Mouse (Mus musculus) embryonic facial prominence, embryonic 14.5 days (tissue): ENCODE data around the gene Gdf1. TPM values are rescaled to one million over a fixed set of nuclear protein-coding genes. Genes with fewer than 3 reads are reported as not detected.

Source experiments
- ATAC-seq: fragments of 200-750 bp; cut with Nextera tagmentation; 2 replicates; pipeline ENCODE4 v1.8.0; 2017; ENCODE audit warnings: low read depth, moderate number of reproducible peaks, moderate TSS enrichment
- DNase-seq: peaks from one replicate; pipeline ENCODE4 v3.0.0-alpha.2; 2015; ENCODE audit warnings: low spot score
- H3K27ac ChIP-seq: fragments of 300-500 bp; sonication (generic); replicated peaks from 2 replicates; pipeline ENCODE4 v1.5.1; 2014; ENCODE audit warnings: low read depth, mild to moderate bottlenecking, low read length, moderate library complexity
- H3K27me3 ChIP-seq: fragments of 300-500 bp; sonication (generic); replicated peaks from 2 replicates; pipeline ENCODE4 v1.6.1; 2014; ENCODE audit warnings: low read length; ENCODE audit not compliant: control insufficient read depth, insufficient read depth
- H3K36me3 ChIP-seq: fragments of 300-500 bp; sonication (generic); 2 replicates; pipeline ENCODE4 v1.6.1; 2014; ENCODE audit warnings: low read length, mixed read lengths; ENCODE audit not compliant: control insufficient read depth, insufficient read depth
- H3K4me1 ChIP-seq: fragments of 300-500 bp; sonication (generic); 2 replicates; pipeline ENCODE4 v1.6.1; 2014; ENCODE audit warnings: antibody characterized with exemption, low read length; ENCODE audit not compliant: control insufficient read depth, insufficient read depth
- H3K4me2 ChIP-seq: fragments of 300-500 bp; sonication (generic); 2 replicates; pipeline ENCODE4 v1.6.1; 2014; ENCODE audit warnings: low read depth, mild to moderate bottlenecking, low read length, moderate library complexity, mixed read lengths
- H3K4me3 ChIP-seq: fragments of 300-500 bp; sonication (generic); 2 replicates; pipeline ENCODE4 v1.5.1; 2014; ENCODE audit warnings: low read depth, mild to moderate bottlenecking, low read length
- H3K9ac ChIP-seq: fragments of 300-500 bp; sonication (generic); 2 replicates; pipeline ENCODE4 v1.6.1; 2014; ENCODE audit warnings: low read depth, mild to moderate bottlenecking, low read length, moderate library complexity, mixed read lengths
- H3K9me3 ChIP-seq: fragments of 300-500 bp; sonication (generic); 2 replicates; pipeline ENCODE4 v1.6.1; 2016; ENCODE audit warnings: low read length; ENCODE audit not compliant: control insufficient read depth
- WGBS: fragments of 180-500 bp; shearing (Covaris S2); extraction: QIAGEN DNeasy Blood & Tissue Kit; methylation state at CpG from one replicate; pipeline ENCODE4 v1.1.7; 2014; 5-methylcytosine and 5-hydroxymethylcytosine counted together
- polyA plus RNA-seq: library from polyadenylated mRNA; unstranded; fragments of >200 nt; fragmentation: Nextera tagmentation; extraction: Ambion mirVana; gene quantifications from 2 replicates; pipeline ENCODE4 v1.2.1, GENCODE M21; 2014

Gdf1 gene
- polyA plus RNA-seq, 1 experiment from 2014 or later = not detected

DNA sequence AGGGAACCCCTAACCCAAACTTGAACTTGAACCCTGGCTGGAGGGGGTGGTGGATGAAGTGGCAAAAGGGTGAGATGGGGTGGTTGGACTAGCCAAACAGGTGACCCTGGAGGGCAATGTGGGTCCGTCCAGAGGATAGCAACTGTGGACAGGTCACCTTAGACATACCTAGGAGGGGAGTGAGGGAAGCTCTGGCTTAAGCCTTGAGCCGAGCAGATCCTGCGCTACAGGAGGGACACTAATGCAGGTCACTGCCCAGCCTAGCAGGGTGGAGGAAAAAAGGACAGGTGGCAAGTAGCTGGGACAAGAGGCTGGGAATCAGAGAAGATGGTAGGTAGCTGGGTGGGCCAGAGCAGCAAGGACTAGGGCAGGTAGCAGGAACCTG lies 22.4 kb downstream of the Gdf1 start:
- 22% methylated on average over 3 of the region's 3 CpGs for WGBS
- H3K9ac ChIP-seq = peak overlapping the region; percentile 98
- H3K4me3 ChIP-seq = peak overlapping the region; percentile 100
- peaks cover 13% of the 10 kb centered on the region for H3K36me3 ChIP-seq
- ATAC-seq = no peak
- H3K4me2 ChIP-seq = peak overlapping the region; percentile 100
- H3K4me1 ChIP-seq = peaks cover 26% of the 10 kb centered on the region
- H3K27me3 ChIP-seq = no peaks in the 10 kb centered on the region
- H3K27ac ChIP-seq = no peak overlapping the region
- DNase-seq = no peak
- H3K9me3 ChIP-seq = no peaks in the 10 kb centered on the region

DNA sequence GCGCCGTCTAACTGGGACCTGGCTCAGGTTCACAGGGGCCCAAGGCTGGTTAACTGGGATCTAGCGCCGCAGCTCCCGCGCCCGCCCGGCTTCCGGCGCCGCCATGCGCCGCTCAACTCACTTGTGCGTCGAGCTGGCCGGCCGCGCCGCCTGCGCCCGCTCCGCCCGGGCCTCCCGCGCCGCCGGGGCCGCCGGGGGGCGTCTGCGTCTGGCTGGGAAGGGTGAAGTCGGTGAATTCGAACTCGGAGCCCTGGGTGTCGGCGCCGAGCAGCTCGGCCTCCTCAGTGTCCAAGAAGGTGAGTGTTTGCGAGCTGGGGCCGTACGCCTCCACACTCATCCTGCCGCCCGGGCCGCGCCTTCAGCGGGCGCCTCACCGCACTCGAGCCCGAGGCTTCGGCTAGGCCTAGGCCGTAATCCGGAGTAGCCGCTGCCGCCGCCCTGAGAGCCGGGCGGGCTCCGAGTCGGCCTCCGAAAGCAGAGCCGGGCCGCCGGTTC lies 23.1 kb downstream of the Gdf1 start:
- DNase-seq = no peak
- ATAC-seq = peak; percentile 41
- no peaks in the 10 kb centered on the region for H3K27me3 ChIP-seq
- H3K4me3 ChIP-seq = peak overlapping the region; percentile 100
- WGBS = under 1% methylated on average over 24 of the region's 64 CpGs
- H3K9me3 ChIP-seq = no peaks in the 10 kb centered on the region
- H3K4me1 ChIP-seq = peaks cover 26% of the 10 kb centered on the region
- H3K4me2 ChIP-seq = peak overlapping the region; percentile 100
- peak overlapping the region; percentile 98 for H3K9ac ChIP-seq
- H3K27ac ChIP-seq = peak overlapping the region; percentile 86
- peaks cover 13% of the 10 kb centered on the region for H3K36me3 ChIP-seq

DNA sequence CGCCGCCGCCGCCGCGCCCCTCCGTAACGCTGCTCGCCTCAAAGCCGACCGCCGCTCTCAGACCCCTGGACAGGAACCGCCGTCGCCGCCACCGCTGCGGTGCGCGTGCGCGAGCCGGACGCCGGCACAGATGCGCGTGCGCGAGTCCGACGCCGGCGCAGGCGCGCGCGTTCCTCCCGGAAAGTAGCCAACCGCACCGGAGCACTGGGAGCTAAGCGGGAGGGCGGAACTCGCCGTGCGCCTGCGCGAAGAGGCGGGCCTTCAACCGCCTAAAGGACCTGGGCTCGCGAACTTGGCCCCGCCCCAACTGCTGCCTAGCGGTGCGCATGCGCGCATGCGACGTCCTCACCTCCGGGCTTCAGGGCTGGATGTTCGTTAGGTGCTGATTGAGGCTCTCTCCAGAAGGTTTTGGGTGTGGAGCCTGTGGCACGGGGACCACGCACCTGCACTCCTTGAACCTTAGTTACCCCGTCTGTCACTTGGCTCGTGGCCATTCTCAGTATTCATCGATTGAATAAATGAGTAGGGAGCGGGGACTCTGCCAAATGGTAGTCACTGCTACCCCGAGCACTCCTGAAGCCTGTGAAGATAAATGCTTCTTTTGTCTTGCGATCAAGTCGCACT lies 23.7 kb downstream of the Gdf1 start, which contains the start of gene Upf1:
Gene Upf1, minus strand, starts transcription at position 85 of the 624 bp plus-strand sequence.
- Histone ChIP-seq H3K4me2 (peak within 1 kb of the TSS; percentile 100), H3K4me1 (peaks cover 26% of the 10 kb centered on the region), H3K27ac (peak within 1 kb of the TSS; percentile 86), H3K9ac (peak within 1 kb of the TSS; percentile 98), H3K9me3 (no peaks in the 10 kb centered on the region), H3K4me3 (peak within 1 kb of the TSS; percentile 100), H3K36me3 (peaks cover 12% of the 10 kb centered on the region), H3K27me3 (no peaks in the 10 kb centered on the region)
- DNase-seq = peak; percentile 99
- under 1% methylated on average over 23 of the region's 69 CpGs for WGBS
- peak; percentile 93 for ATAC-seq

DNA sequence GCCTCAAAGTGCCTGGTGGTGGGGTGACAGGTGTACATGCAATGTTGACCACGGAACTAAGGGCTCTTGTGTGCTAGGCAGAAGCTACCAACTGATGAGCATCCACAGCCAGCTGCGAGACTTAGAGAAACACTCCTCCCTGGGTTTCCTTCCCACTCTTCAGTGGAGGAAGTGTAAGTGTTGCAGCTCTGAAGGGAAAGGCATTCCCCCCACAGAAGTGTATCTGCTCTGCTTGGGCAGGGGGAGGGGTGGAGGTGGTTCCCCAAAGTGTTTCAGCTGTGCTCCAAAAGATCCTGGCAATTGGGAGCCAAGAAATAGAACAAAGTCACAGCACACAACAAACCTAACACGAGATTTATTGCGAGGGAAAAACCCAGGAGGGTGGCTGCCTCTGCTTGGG lies 24.4 kb downstream of the Gdf1 start:
- 63% methylated on average over 4 of the region's 4 CpGs for WGBS
- Histone ChIP-seq H3K9me3 (no peaks in the 10 kb centered on the region), H3K4me1 (peaks cover 26% of the 10 kb centered on the region), H3K4me2 (peak overlapping the region; percentile 100), H3K4me3 (peak overlapping the region; percentile 100), H3K9ac (peak overlapping the region; percentile 98), H3K27ac (peak overlapping the region; percentile 86), H3K27me3 (no peaks in the 10 kb centered on the region), H3K36me3 (peaks cover 8% of the 10 kb centered on the region)
- ATAC-seq = no peak
- no peak for DNase-seq

DNA sequence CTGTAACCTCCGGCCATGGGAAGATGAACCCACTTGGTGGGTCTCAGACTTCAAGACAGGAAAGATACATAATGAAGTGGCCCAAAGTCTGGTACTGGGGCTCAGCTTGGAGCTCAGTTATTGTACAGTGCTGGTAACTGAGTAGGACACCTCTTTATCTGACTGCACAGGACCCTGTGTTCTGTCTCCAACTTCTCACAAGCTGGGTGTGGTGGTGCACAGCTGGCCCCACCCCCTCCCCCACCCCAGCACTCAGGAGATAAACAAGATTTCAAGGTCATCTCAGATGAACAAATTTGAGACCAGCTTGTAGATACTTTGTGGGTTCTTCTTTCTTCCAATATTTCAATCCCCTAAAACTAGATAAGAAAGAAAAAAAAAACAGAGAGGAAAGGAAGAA lies 26.5 kb downstream of the Gdf1 start:
- peaks cover 16% of the 10 kb centered on the region for H3K4me1 ChIP-seq
- H3K27me3 ChIP-seq = no peaks in the 10 kb centered on the region
- H3K9ac ChIP-seq = no peak overlapping the region
- no peaks in the 10 kb centered on the region for H3K36me3 ChIP-seq
- H3K9me3 ChIP-seq = no peaks in the 10 kb centered on the region
- H3K27ac ChIP-seq = no peak overlapping the region
- H3K4me2 ChIP-seq = no peak overlapping the region
- ATAC-seq (no peak), DNase-seq (no peak)
- no peak overlapping the region for H3K4me3 ChIP-seq
- WGBS = 82% methylated on average over 1 of the region's 1 CpGs

DNA sequence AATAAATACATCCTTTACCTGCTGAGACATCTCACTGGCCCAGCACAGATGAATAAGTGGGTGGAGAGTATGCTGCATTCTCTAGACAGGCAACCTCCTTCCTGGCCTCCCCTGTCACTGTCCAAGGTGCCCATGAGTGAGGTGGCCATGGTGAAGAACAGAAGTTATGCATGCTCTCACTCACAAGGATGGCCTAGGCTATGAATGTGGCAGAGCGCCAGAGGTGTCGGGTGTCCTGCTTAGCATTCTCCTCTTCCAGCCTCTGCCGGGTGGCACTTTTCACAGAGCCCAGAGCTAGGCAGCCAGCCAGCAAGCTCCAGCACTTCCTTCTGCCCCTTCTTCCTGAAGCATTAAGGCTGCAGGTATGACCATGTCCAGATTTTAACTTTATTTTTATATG lies 29.8 kb downstream of the Gdf1 start:
- Histone ChIP-seq H3K9me3 (no peaks in the 10 kb centered on the region), H3K4me2 (no peak overlapping the region), H3K36me3 (no peaks in the 10 kb centered on the region), H3K4me1 (0 out of 2 replicates have a peak, but pooled peaks cover 4% of the 10 kb centered on the region), H3K27me3 (no peaks in the 10 kb centered on the region), H3K27ac (no peak overlapping the region), H3K9ac (0 out of 2 replicates have a peak overlapping the region, but pooled peaks have one; percentile 16), H3K4me3 (no peak overlapping the region)
- ATAC-seq = peak; percentile 70
- DNase-seq = peak; percentile 83
- 22% methylated on average over 3 of the region's 3 CpGs for whole genome bisulfite sequencing

DNA sequence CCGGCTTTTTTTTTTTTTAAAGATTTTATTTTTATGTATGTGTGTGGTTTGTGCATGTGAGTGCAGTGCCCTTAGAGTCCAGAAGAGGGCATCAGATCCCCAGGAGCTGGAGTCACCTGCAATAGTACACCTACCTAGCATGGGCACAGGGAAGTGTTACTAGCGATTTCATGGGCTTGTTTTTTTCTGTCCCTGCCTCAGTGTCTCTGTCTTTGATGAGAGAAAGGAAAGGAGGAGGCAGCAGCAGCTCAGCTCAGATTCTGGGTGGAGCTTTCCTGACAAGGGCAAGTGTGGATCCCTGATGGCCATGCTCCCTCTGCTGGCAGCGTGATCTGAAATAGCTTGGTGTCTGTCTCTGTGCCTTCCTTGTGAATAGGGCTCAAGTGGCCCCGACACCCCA lies 31.2 kb downstream of the Gdf1 start:
- DNase-seq (no peak), ATAC-seq (no peak)
- Histone ChIP-seq H3K4me3 (no peak overlapping the region), H3K9ac (no peak overlapping the region), H3K4me2 (no peak overlapping the region), H3K36me3 (no peaks in the 10 kb centered on the region), H3K27ac (no peak overlapping the region), H3K4me1 (0 out of 2 replicates have a peak, but pooled peaks cover 4% of the 10 kb centered on the region), H3K27me3 (no peaks in the 10 kb centered on the region), H3K9me3 (no peaks in the 10 kb centered on the region)
- 60% methylated on average over 4 of the region's 4 CpGs for whole genome bisulfite sequencing

DNA sequence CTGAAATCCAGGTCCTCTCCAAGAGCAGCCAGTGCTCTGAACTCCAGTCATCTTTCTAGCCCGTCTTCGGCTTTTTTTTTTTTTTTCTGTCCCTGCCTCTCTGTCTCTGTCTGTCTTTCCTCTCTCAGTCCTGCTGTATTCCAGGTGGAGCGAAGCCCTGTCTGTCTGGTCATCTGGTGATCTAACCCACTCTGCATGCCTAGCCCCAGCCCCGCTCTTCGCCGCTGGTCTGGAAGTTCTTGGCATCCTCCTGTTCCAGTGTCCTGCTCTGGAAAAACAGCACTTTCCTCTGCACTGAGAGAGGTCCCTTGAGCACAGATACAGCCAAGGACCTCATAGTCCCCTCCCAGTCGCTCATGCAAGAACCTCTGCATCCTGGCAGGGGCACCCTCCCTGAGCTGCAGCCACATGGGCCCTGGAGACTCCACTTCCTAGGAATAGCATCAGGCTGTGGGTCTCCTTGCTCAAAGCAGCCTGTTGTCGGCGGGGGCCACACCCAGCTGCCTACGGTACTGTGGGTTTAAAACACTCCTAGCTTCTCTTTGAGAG lies 31.9 kb downstream of the Gdf1 start:
- no peaks in the 10 kb centered on the region for H3K27me3 ChIP-seq
- H3K9me3 ChIP-seq = no peaks in the 10 kb centered on the region
- no peak for ATAC-seq
- 64% methylated on average over 10 of the region's 10 CpGs for WGBS
- no peak for DNase-seq
- H3K4me1 ChIP-seq = 0 out of 2 replicates have a peak, but pooled peaks cover 4% of the 10 kb centered on the region
- H3K36me3 ChIP-seq = no peaks in the 10 kb centered on the region
- no peak overlapping the region for H3K4me3 ChIP-seq
- no peak overlapping the region for H3K4me2 ChIP-seq
- H3K27ac ChIP-seq = no peak overlapping the region
- no peak overlapping the region for H3K9ac ChIP-seq
